Mouse (Mus musculus): Measurements from ENCODE around the gene Tmtc2. TPM values are rescaled to one million over a fixed set of nuclear protein-coding genes. Genes with fewer than 3 reads are reported as not detected.

Tmtc2 gene
- polyA plus RNA-seq, 1 experiment from 2014 or later: 10.9 TPM

GRCm38 (mm10) chr10:105364480-105364879 is 209.8 kb downstream of the Tmtc2 start:
- no peak overlapping the region for H3K4me2 ChIP-seq (ENCODE audit: low read length)
- DNase-seq (ENCODE audit: low spot score) (no peak), ATAC-seq (replicated peaks; ENCODE audit: low FRiP score, low TSS enrichment, low read depth) (no peak)
- H3K4me1 ChIP-seq (replicated peaks; ENCODE audit: control insufficient read depth, insufficient read depth, low read length): no peaks in the 10 kb centered on the region
- H3K36me3 ChIP-seq (ENCODE audit: control insufficient read depth, insufficient read depth, low read length): no peaks in the 10 kb centered on the region
- 76% methylated on average over 3 of the region's 3 CpGs for WGBS
- H3K9ac ChIP-seq (ENCODE audit: low read length): no peak overlapping the region
- H3K9me3 ChIP-seq (ENCODE audit: control insufficient read depth, low read length): no peaks in the 10 kb centered on the region
- no peaks in the 10 kb centered on the region for H3K27me3 ChIP-seq (replicated peaks; ENCODE audit: control insufficient read depth, insufficient read depth, low read length)
- H3K4me3 ChIP-seq (ENCODE audit: low read depth, low read length): no peak overlapping the region
- no peak overlapping the region for H3K27ac ChIP-seq (ENCODE audit: low read depth)

- no peaks in the 10 kb centered on the region for H3K36me3 ChIP-seq (ENCODE audit: control insufficient read depth, insufficient read depth, low read length)
- ATAC-seq (replicated peaks; ENCODE audit: low FRiP score, low TSS enrichment, low read depth) (peak; percentile 76), DNase-seq (ENCODE audit: low spot score) (no peak)
- no peaks in the 10 kb centered on the region for H3K27me3 ChIP-seq (replicated peaks; ENCODE audit: control insufficient read depth, insufficient read depth, low read length)
- H3K9ac ChIP-seq (ENCODE audit: low read length): no peak overlapping the region
- WGBS: 67% methylated on average over 2 of the region's 2 CpGs
- no peaks in the 10 kb centered on the region for H3K4me1 ChIP-seq (replicated peaks; ENCODE audit: control insufficient read depth, insufficient read depth, low read length)
- H3K4me2 ChIP-seq (ENCODE audit: low read length): no peak overlapping the region
- H3K9me3 ChIP-seq (ENCODE audit: control insufficient read depth, low read length): no peaks in the 10 kb centered on the region
- no peak overlapping the region for H3K27ac ChIP-seq (ENCODE audit: low read depth)
- no peak overlapping the region for H3K4me3 ChIP-seq (ENCODE audit: low read depth, low read length)
Measured at GRCm38 (mm10) chr10:105350301-105350700, 223.9 kb downstream of the Tmtc2 start.

GRCm38 (mm10) chr10:105345920-105346319 is 228.3 kb downstream of the Tmtc2 start:
- no peak for ATAC-seq (replicated peaks; ENCODE audit: low FRiP score, low TSS enrichment, low read depth)
- Histone ChIP-seq H3K27ac (ENCODE audit: low read depth) (no peak overlapping the region), H3K9ac (ENCODE audit: low read length) (no peak overlapping the region), H3K4me2 (ENCODE audit: low read length) (no peak overlapping the region), H3K27me3 (replicated peaks; ENCODE audit: control insufficient read depth, insufficient read depth, low read length) (no peaks in the 10 kb centered on the region), H3K4me3 (ENCODE audit: low read depth, low read length) (no peak overlapping the region), H3K4me1 (replicated peaks; ENCODE audit: control insufficient read depth, insufficient read depth, low read length) (no peaks in the 10 kb centered on the region), H3K9me3 (ENCODE audit: control insufficient read depth, low read length) (no peaks in the 10 kb centered on the region), H3K36me3 (ENCODE audit: control insufficient read depth, insufficient read depth, low read length) (no peaks in the 10 kb centered on the region)
- WGBS: 97% methylated on average over 3 of the region's 3 CpGs
- DNase-seq (ENCODE audit: low spot score): no peak

GRCm38 (mm10) chr10:105332856-105333255 is 241.4 kb downstream of the Tmtc2 start:
- no peaks in the 10 kb centered on the region for H3K9me3 ChIP-seq (ENCODE audit: control insufficient read depth, low read length)
- H3K4me3 ChIP-seq (ENCODE audit: low read depth, low read length): no peak overlapping the region
- no peaks in the 10 kb centered on the region for H3K4me1 ChIP-seq (replicated peaks; ENCODE audit: control insufficient read depth, insufficient read depth, low read length)
- DNase-seq (ENCODE audit: low spot score) (no peak), ATAC-seq (replicated peaks; ENCODE audit: low FRiP score, low TSS enrichment, low read depth) (no peak)
- H3K27me3 ChIP-seq (replicated peaks; ENCODE audit: control insufficient read depth, insufficient read depth, low read length): no peaks in the 10 kb centered on the region
- H3K27ac ChIP-seq (ENCODE audit: low read depth): no peak overlapping the region
- H3K4me2 ChIP-seq (ENCODE audit: low read length): no peak overlapping the region
- H3K36me3 ChIP-seq (ENCODE audit: control insufficient read depth, insufficient read depth, low read length): no peaks in the 10 kb centered on the region
- H3K9ac ChIP-seq (ENCODE audit: low read length): no peak overlapping the region
- 76% methylated on average over 2 of the region's 2 CpGs for WGBS

GRCm38 (mm10) chr10:105330327-105330726 is 243.9 kb downstream of the Tmtc2 start:
- Histone ChIP-seq H3K9me3 (ENCODE audit: control insufficient read depth, low read length) (no peaks in the 10 kb centered on the region), H3K27ac (ENCODE audit: low read depth) (no peak overlapping the region), H3K4me3 (ENCODE audit: low read depth, low read length) (no peak overlapping the region), H3K9ac (ENCODE audit: low read length) (no peak overlapping the region), H3K36me3 (ENCODE audit: control insufficient read depth, insufficient read depth, low read length) (no peaks in the 10 kb centered on the region), H3K4me1 (replicated peaks; ENCODE audit: control insufficient read depth, insufficient read depth, low read length) (no peaks in the 10 kb centered on the region), H3K4me2 (ENCODE audit: low read length) (no peak overlapping the region), H3K27me3 (replicated peaks; ENCODE audit: control insufficient read depth, insufficient read depth, low read length) (no peaks in the 10 kb centered on the region)
- ATAC-seq (replicated peaks; ENCODE audit: low FRiP score, low TSS enrichment, low read depth): no peak
- no peak for DNase-seq (ENCODE audit: low spot score)
- WGBS: 47% methylated on average over 5 of the region's 5 CpGs

- Histone ChIP-seq H3K4me1 (replicated peaks; ENCODE audit: control insufficient read depth, insufficient read depth, low read length) (no peaks in the 10 kb centered on the region), H3K27ac (ENCODE audit: low read depth) (no peak overlapping the region), H3K4me2 (ENCODE audit: low read length) (no peak overlapping the region), H3K9me3 (ENCODE audit: control insufficient read depth, low read length) (peaks cover 5% of the 10 kb centered on the region; the same call in 1 of the 2 replicates), H3K27me3 (replicated peaks; ENCODE audit: control insufficient read depth, insufficient read depth, low read length) (no peaks in the 10 kb centered on the region), H3K9ac (ENCODE audit: low read length) (no peak overlapping the region), H3K36me3 (ENCODE audit: control insufficient read depth, insufficient read depth, low read length) (peaks cover 27% of the 10 kb centered on the region), H3K4me3 (ENCODE audit: low read depth, low read length) (no peak overlapping the region)
- DNase-seq (ENCODE audit: low spot score): no peak
- ATAC-seq (replicated peaks; ENCODE audit: low FRiP score, low TSS enrichment, low read depth): no peak
- WGBS: 77% methylated on average over 4 of the region's 4 CpGs
Measured at GRCm38 (mm10) chr10:105323646-105324192, 250.5 kb downstream of the Tmtc2 start.

GRCm38 (mm10) chr10:105319299-105320057 is 254.8 kb downstream of the Tmtc2 start:
- Histone ChIP-seq H3K27me3 (replicated peaks; ENCODE audit: control insufficient read depth, insufficient read depth, low read length) (no peaks in the 10 kb centered on the region), H3K4me1 (replicated peaks; ENCODE audit: control insufficient read depth, insufficient read depth, low read length) (no peaks in the 10 kb centered on the region), H3K36me3 (ENCODE audit: control insufficient read depth, insufficient read depth, low read length) (peaks cover 27% of the 10 kb centered on the region), H3K27ac (ENCODE audit: low read depth) (no peak overlapping the region), H3K9ac (ENCODE audit: low read length) (no peak overlapping the region), H3K9me3 (ENCODE audit: control insufficient read depth, low read length) (peaks cover 5% of the 10 kb centered on the region; the same call in 1 of the 2 replicates), H3K4me3 (ENCODE audit: low read depth, low read length) (no peak overlapping the region), H3K4me2 (ENCODE audit: low read length) (no peak overlapping the region)
- ATAC-seq (replicated peaks; ENCODE audit: low FRiP score, low TSS enrichment, low read depth): no peak
- 64% methylated on average over 3 of the region's 3 CpGs for WGBS
- DNase-seq (ENCODE audit: low spot score): no peak

- ATAC-seq (replicated peaks; ENCODE audit: low FRiP score, low TSS enrichment, low read depth): no peak
Measured at GRCm38 (mm10) chr10:105318869-105319268, 255.4 kb downstream of the Tmtc2 start.

GRCm38 (mm10) chr10:105312986-105313385 is 261.3 kb downstream of the Tmtc2 start:
- Histone ChIP-seq H3K9me3 (ENCODE audit: control insufficient read depth, low read length) (no peaks in the 10 kb centered on the region), H3K27me3 (replicated peaks; ENCODE audit: control insufficient read depth, insufficient read depth, low read length) (no peaks in the 10 kb centered on the region), H3K4me3 (ENCODE audit: low read depth, low read length) (no peak overlapping the region), H3K36me3 (ENCODE audit: control insufficient read depth, insufficient read depth, low read length) (no peaks in the 10 kb centered on the region), H3K4me2 (ENCODE audit: low read length) (no peak overlapping the region), H3K4me1 (replicated peaks; ENCODE audit: control insufficient read depth, insufficient read depth, low read length) (no peaks in the 10 kb centered on the region), H3K9ac (ENCODE audit: low read length) (no peak overlapping the region), H3K27ac (ENCODE audit: low read depth) (no peak overlapping the region)
- DNase-seq (ENCODE audit: low spot score) (no peak), ATAC-seq (replicated peaks; ENCODE audit: low FRiP score, low TSS enrichment, low read depth) (no peak)
- WGBS: 76% methylated on average over 5 of the region's 5 CpGs

More at GRCm38 (mm10) chr10:105318869-105319268, 255.4 kb downstream of the Tmtc2 start:
- Histone ChIP-seq H3K4me2 (ENCODE audit: low read length) (no peak overlapping the region), H3K36me3 (ENCODE audit: control insufficient read depth, insufficient read depth, low read length) (peaks cover 27% of the 10 kb centered on the region), H3K9me3 (ENCODE audit: control insufficient read depth, low read length) (peaks cover 5% of the 10 kb centered on the region; the same call in 1 of the 2 replicates), H3K27me3 (replicated peaks; ENCODE audit: control insufficient read depth, insufficient read depth, low read length) (no peaks in the 10 kb centered on the region), H3K4me1 (replicated peaks; ENCODE audit: control insufficient read depth, insufficient read depth, low read length) (no peaks in the 10 kb centered on the region), H3K4me3 (ENCODE audit: low read depth, low read length) (no peak overlapping the region), H3K27ac (ENCODE audit: low read depth) (no peak overlapping the region), H3K9ac (ENCODE audit: low read length) (no peak overlapping the region)
- DNase-seq (ENCODE audit: low spot score): no peak
- WGBS: 45% methylated on average over 2 of the region's 2 CpGs
